Mouse (Mus musculus): ENCODE data around the gene Itgam. TPM values are rescaled to one million over a fixed set of nuclear protein-coding genes. Genes with fewer than 3 reads are reported as not detected.
"Not testable (repeated sequence)": the region's sequence is repeated elsewhere in the genome, so short reads cannot be mapped to it uniquely, and the experiment has no call there.

Itgam gene
- polyA plus RNA-seq, 1 experiment from 2014 or later, result 1.2 TPM

DNA sequence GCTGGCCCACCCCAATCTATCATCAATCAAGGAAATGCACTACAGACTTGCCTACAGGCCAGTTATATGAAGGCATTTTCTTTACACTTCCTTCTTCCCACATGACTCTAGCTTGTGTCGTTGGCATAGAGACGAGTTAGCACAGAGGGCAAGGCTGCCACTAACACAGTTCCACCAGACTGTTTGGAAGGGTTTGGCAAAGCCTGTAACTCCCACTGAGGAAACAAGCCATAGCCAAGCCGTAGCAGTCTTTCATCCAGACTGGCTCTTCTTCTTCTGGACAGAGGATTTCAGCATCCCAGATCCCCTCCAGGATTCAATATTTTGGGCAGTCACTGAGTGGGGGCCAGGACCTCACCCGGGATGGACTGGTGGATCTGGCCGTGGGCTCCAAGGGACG lies 77.2 kb downstream of the Itgam start:
- H3K4me3 ChIP-seq (replicated peaks), result no peak overlapping the region
- no peaks in the 10 kb centered on the region for H3K27me3 ChIP-seq (replicated peaks)
- no peak overlapping the region for H3K27ac ChIP-seq (replicated peaks)
- H3K36me3 ChIP-seq, result no peaks in the 10 kb centered on the region
- H3K9me3 ChIP-seq (replicated peaks), result no peaks in the 10 kb centered on the region
- H3K4me1 ChIP-seq, result no peaks in the 10 kb centered on the region
- no peak for ATAC-seq (ENCODE audit: low FRiP score)
- 98% methylated on average over 6 of the region's 6 CpGs for whole genome bisulfite sequencing
- no peak overlapping the region for H3K4me2 ChIP-seq
- H3K9ac ChIP-seq (replicated peaks), result no peak overlapping the region

DNA sequence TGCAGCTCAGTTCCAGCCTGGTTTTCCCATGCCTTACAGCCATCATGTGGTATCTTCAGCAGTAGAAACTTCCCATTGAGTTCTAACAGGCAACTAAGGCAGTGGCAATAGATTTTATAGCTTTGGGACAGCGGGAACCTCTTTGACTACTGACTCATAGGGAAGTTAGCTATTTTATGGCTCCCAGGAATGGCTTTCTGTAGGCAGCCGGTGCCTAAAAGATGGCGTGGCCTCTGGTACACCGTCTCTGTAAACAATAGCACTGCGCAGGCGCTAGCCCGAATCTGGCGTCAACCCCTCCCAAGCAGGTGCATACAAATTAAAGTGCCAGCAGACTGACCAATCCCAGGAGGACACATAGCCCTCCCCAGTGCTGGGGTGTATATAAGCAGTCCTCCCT lies 88.5 kb downstream of the Itgam start:
- WGBS, result 42% methylated on average over 8 of the region's 8 CpGs
- H3K4me1 ChIP-seq, result no peaks in the 10 kb centered on the region
- no peak overlapping the region for H3K4me2 ChIP-seq
- no peak overlapping the region for H3K9ac ChIP-seq (replicated peaks)
- no peaks in the 10 kb centered on the region for H3K27me3 ChIP-seq (replicated peaks)
- no peak for ATAC-seq (ENCODE audit: low FRiP score)
- H3K27ac ChIP-seq (replicated peaks), result no peak overlapping the region
- no peaks in the 10 kb centered on the region for H3K36me3 ChIP-seq
- no peaks in the 10 kb centered on the region for H3K9me3 ChIP-seq (replicated peaks)
- no peak overlapping the region for H3K4me3 ChIP-seq (replicated peaks)

DNA sequence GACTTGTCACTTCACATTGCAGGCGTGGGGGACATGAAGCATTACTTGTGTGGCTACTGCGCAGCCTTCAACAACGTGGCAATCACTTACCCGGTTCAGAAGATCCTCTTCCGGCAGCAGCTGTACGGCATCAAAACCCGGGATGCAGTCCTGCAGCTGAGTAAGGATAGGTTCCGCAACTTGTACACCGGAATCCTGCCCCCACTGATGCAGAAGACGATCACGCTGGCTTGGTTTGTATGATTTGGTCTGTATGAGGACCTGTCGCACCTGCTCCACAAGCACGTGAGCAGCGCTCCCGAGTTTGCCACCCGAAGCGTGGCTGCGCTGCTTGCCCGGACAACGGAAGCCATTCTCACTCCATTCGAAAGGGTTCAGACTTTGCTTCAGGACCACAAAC lies 91.6 kb downstream of the Itgam start, which contains the start of gene Itgad:
TSS of gene Itgad (plus strand) at position 301 of the 400 bp plus-strand sequence.
- Histone ChIP-seq H3K9me3 (replicated peaks) (no peaks in the 10 kb centered on the region), H3K27ac (replicated peaks) (no peak within 1 kb of the TSS), H3K4me1 (no peaks in the 10 kb centered on the region), H3K27me3 (replicated peaks) (no peaks in the 10 kb centered on the region), H3K36me3 (no peaks in the 10 kb centered on the region), H3K4me2 (no peak within 1 kb of the TSS), H3K4me3 (replicated peaks) (no peak within 1 kb of the TSS), H3K9ac (replicated peaks) (no peak within 1 kb of the TSS)
- WGBS, result 95% methylated on average over 21 of the region's 21 CpGs
- no peak for ATAC-seq (ENCODE audit: low FRiP score)

DNA sequence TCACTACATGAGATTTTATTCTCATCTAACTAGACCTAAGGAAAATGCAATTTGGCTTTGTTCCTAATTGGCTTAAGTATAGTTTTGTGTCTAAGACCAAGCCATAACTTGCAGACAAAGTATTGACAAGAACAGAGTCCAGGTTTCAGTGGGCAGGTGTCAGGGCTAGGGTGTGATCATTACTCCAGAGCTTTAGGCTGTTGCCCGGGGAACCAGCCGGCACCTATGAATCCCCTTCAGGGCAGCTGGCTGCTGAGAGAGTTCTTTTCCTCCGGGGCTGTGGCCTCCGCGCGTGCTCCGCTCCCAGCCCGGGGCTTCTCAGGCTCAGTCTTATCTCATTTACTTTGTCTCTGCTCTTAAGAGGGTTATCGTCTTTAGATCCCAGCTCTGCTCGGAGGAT lies 92.5 kb downstream of the Itgam start:
- no peak overlapping the region for H3K4me3 ChIP-seq (replicated peaks)
- no peaks in the 10 kb centered on the region for H3K4me1 ChIP-seq
- H3K27ac ChIP-seq (replicated peaks), result no peak overlapping the region
- no peak overlapping the region for H3K9ac ChIP-seq (replicated peaks)
- 76% methylated on average over 10 of the region's 10 CpGs for WGBS
- no peak for ATAC-seq (ENCODE audit: low FRiP score)
- H3K27me3 ChIP-seq (replicated peaks), result no peaks in the 10 kb centered on the region
- no peak overlapping the region for H3K4me2 ChIP-seq
- no peaks in the 10 kb centered on the region for H3K9me3 ChIP-seq (replicated peaks)
- no peaks in the 10 kb centered on the region for H3K36me3 ChIP-seq

DNA sequence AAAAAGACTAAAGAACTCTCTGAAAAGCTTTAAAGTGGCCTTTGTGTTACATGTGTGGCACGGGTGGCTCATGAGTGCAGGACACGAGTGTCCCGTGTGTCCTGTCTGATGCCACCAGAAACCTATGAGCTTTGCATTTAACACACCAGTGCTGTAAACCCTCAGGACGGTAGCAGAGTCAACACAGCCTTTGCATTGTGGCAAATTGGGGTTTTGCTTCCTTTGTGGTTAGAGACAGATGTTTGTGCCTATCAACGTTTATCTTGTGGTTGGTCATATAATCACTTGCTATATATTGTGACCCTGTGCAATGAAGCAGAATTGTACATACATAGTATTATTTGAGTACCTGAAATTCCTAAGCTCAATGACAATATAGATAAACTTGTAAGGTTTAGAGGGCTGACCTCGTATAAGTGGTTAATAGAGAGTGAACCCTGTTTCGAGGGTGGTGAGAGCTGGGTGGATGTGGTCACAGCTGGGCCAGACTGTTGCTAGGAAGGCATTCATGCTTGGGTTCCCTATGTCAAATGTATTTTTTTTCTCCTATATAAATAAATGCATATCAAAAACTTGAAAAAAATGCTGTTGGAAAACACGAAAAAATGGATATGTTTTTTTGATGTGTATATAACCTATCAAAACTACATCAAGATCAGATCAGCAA lies 96.4 kb downstream of the Itgam start:
- H3K9me3 ChIP-seq (replicated peaks); H3K4me1 ChIP-seq; H3K27me3 ChIP-seq (replicated peaks); ATAC-seq (ENCODE audit: low FRiP score); H3K4me3 ChIP-seq (replicated peaks); H3K36me3 ChIP-seq; H3K27ac ChIP-seq (replicated peaks); H3K4me2 ChIP-seq; H3K9ac ChIP-seq (replicated peaks): not testable (repeated sequence)
- 74% methylated on average over 8 of the region's 8 CpGs for WGBS

DNA sequence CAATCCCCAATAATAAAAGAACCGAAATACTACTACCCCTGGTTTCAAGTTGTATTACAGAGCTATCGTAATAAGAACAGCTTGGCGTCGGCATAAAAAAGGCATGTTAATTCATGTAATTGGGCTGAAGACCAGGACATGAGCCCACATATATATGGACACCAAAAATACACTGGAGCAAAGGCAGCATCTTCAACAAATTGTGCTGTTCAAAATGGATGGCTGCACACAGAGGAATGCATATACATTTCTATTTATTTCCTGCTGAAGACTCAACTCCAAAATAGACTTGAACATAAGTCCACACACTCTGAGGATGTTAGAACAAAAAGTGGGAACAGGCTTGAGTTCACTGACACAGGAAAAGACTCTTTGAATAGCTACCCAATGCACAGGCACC lies 101.6 kb downstream of the Itgam start:
- no peaks in the 10 kb centered on the region for H3K36me3 ChIP-seq
- no peaks in the 10 kb centered on the region for H3K9me3 ChIP-seq (replicated peaks)
- H3K4me1 ChIP-seq, result no peaks in the 10 kb centered on the region
- no peak for ATAC-seq (ENCODE audit: low FRiP score)
- H3K9ac ChIP-seq (replicated peaks), result no peak overlapping the region
- H3K27me3 ChIP-seq (replicated peaks), result no peaks in the 10 kb centered on the region
- H3K4me3 ChIP-seq (replicated peaks), result no peak overlapping the region
- no peak overlapping the region for H3K27ac ChIP-seq (replicated peaks)
- no peak overlapping the region for H3K4me2 ChIP-seq
- 97% methylated on average over 4 of the region's 4 CpGs for WGBS

DNA sequence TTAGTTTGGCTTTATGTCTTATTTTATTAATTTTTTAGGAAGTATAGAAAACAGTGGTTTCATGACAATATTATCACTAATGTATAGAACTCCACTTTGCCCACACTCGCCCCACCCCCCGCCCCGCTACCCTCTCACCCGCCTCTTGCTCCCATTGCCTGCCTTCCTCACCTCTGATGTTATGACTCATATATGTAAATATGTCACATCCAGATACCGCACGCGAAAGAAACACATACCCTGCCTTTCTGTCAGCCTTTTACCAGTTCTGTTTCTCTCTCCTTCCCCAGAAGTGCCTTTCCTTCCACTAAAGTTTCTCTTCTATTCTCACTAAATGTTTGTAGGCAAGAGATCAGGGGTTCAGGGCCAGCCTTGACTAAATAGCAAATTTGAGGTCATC lies 104.0 kb downstream of the Itgam start:
- ATAC-seq (ENCODE audit: low FRiP score), result no peak
- H3K9ac ChIP-seq (replicated peaks), result no peak overlapping the region
- H3K4me2 ChIP-seq, result no peak overlapping the region
- H3K4me3 ChIP-seq (replicated peaks), result no peak overlapping the region
- no peaks in the 10 kb centered on the region for H3K27me3 ChIP-seq (replicated peaks)
- WGBS, result 95% methylated on average over 7 of the region's 7 CpGs
- H3K4me1 ChIP-seq, result no peaks in the 10 kb centered on the region
- H3K27ac ChIP-seq (replicated peaks), result no peak overlapping the region
- H3K9me3 ChIP-seq (replicated peaks), result no peaks in the 10 kb centered on the region
- no peaks in the 10 kb centered on the region for H3K36me3 ChIP-seq

Other genes with a start within 250 kb of the Itgam start
- 20.2 and 25.4 TPM in 2 replicates for gene Stx4a, start 238.3 kb upstream of the Itgam start, polyA plus RNA-seq (2015; fragmentation: Nextera tagmentation; extraction: Ambion mirVana)
- gene Stx1b, start 238.1 kb upstream of the Itgam start, polyA plus RNA-seq (2015; fragmentation: Nextera tagmentation; extraction: Ambion mirVana), result 66.0 and 70.8 TPM in 2 replicates
- 7.0 and 8.6 TPM in 2 replicates for gene Zfp646, start 186.4 kb upstream of the Itgam start, polyA plus RNA-seq (2015; fragmentation: Nextera tagmentation; extraction: Ambion mirVana)
- 28.9 and 30.4 TPM in 2 replicates for gene Zfp668, start 185.8 kb upstream of the Itgam start, polyA plus RNA-seq (2015; fragmentation: Nextera tagmentation; extraction: Ambion mirVana)
- gene Prss53, start 171.7 kb upstream of the Itgam start, polyA plus RNA-seq (2015; fragmentation: Nextera tagmentation; extraction: Ambion mirVana), result 1.1 and 1.2 TPM in 2 replicates
- gene Gm21974, start 167.2 kb upstream of the Itgam start, polyA plus RNA-seq (2015; fragmentation: Nextera tagmentation; extraction: Ambion mirVana), result not detected in 2 replicates
- 86.2 and 96.0 TPM in 2 replicates for gene Vkorc1, start 167.0 kb upstream of the Itgam start, polyA plus RNA-seq (2015; fragmentation: Nextera tagmentation; extraction: Ambion mirVana)
- gene Bckdk, start 158.6 kb upstream of the Itgam start, polyA plus RNA-seq (2015; fragmentation: Nextera tagmentation; extraction: Ambion mirVana), result 58.2 and 66.7 TPM in 2 replicates
- gene Kat8, start 150.1 kb upstream of the Itgam start, polyA plus RNA-seq (2015; fragmentation: Nextera tagmentation; extraction: Ambion mirVana), result 41.3 and 46.1 TPM in 2 replicates
- gene Prss8, start 132.5 kb upstream of the Itgam start, polyA plus RNA-seq (2015; fragmentation: Nextera tagmentation; extraction: Ambion mirVana), result 0.40 and 5.1 TPM in 2 replicates
- gene Prss36, start 115.9 kb upstream of the Itgam start, polyA plus RNA-seq (2015; fragmentation: Nextera tagmentation; extraction: Ambion mirVana), result 13.9 and 16.2 TPM in 2 replicates
- 357 and 362 TPM in 2 replicates for gene Fus, start 95.2 kb upstream of the Itgam start, polyA plus RNA-seq (2015; fragmentation: Nextera tagmentation; extraction: Ambion mirVana)
- 8.0 and 46.9 TPM in 2 replicates for gene Pycard, start 68.8 kb upstream of the Itgam start, polyA plus RNA-seq (2015; fragmentation: Nextera tagmentation; extraction: Ambion mirVana)
- gene Trim72, start 58.7 kb upstream of the Itgam start, polyA plus RNA-seq (2015; fragmentation: Nextera tagmentation; extraction: Ambion mirVana), result 0.31 and 0.40 TPM in 2 replicates
- not detected in 2 replicates for gene Gm49368, start within 50 bp of the Itgam start, polyA plus RNA-seq (2015; fragmentation: Nextera tagmentation; extraction: Ambion mirVana)
- 0.08 and 0.19 TPM in 2 replicates for gene Itgax, start 66.9 kb downstream of the Itgam start, polyA plus RNA-seq (2015; fragmentation: Nextera tagmentation; extraction: Ambion mirVana)
- 0.04 and 0.23 TPM in 2 replicates for gene Itgad, start 91.7 kb downstream of the Itgam start, polyA plus RNA-seq (2015; fragmentation: Nextera tagmentation; extraction: Ambion mirVana)
- gene Cox6a2, start 143.7 kb downstream of the Itgam start, polyA plus RNA-seq (2015; fragmentation: Nextera tagmentation; extraction: Ambion mirVana), result 4.3 and 8.2 TPM in 2 replicates
- gene Armc5, start 174.7 kb downstream of the Itgam start, polyA plus RNA-seq (2015; fragmentation: Nextera tagmentation; extraction: Ambion mirVana), result 13.8 and 14.0 TPM in 2 replicates
- gene 9130023H24Rik, start 175.4 kb downstream of the Itgam start, polyA plus RNA-seq (2015; fragmentation: Nextera tagmentation; extraction: Ambion mirVana), result 6.4 and 6.6 TPM in 2 replicates
- 28.4 and 50.2 TPM in 2 replicates for gene Tgfb1i1, start 184.2 kb downstream of the Itgam start, polyA plus RNA-seq (2015; fragmentation: Nextera tagmentation; extraction: Ambion mirVana)
- gene Slc5a2, start 203.0 kb downstream of the Itgam start, polyA plus RNA-seq (2015; fragmentation: Nextera tagmentation; extraction: Ambion mirVana), result 0.10 TPM in 1 of 2 replicates, not detected in the other
- gene BC017158, start 235.5 kb downstream of the Itgam start, polyA plus RNA-seq (2015; fragmentation: Nextera tagmentation; extraction: Ambion mirVana), result 22.7 and 25.7 TPM in 2 replicates